Mouse (Mus musculus) myocyte (in vitro differentiated cells): Measurements from ENCODE around the gene Pde1c.

Experiments used
- CEBPB ChIP-seq: IDR thresholded peaks from 2 replicates; pipeline ENCODE4 v1.6.1; 2011; ENCODE audit warnings: mild to moderate bottlenecking, moderate library complexity; ENCODE audit not compliant: poor library complexity, insufficient read depth, severe bottlenecking
- MAX ChIP-seq: IDR thresholded peaks from one replicate; pipeline ENCODE4 v1.6.1; 2011; ENCODE audit warnings: low read depth, mild to moderate bottlenecking, control low read depth
- MYOD1 ChIP-seq, 3 experiments: IDR thresholded peaks; one replicate each; pipeline ENCODE4 v1.6.1; 2011; ENCODE audit warnings: control low read depth in 2 of 3, low read depth in 2 of 3, mild to moderate bottlenecking in 2 of 3, moderate library complexity in 1 of 3; ENCODE audit not compliant: insufficient read length in 2 of 3, control insufficient read depth in 1 of 3
- POLR2A ChIP-seq: IDR thresholded peaks from one replicate; pipeline ENCODE4 v1.6.1; 2011; ENCODE audit warnings: low read depth, mild to moderate bottlenecking, control low read depth, moderate library complexity; ENCODE audit not compliant: insufficient read length
- USF1 ChIP-seq: IDR thresholded peaks from one replicate; pipeline ENCODE4 v1.6.1; 2011; ENCODE audit warnings: low read depth, mild to moderate bottlenecking, control low read depth, moderate library complexity

GRCm38 (mm10) chr6:56029986-56030385, 538.9 kb downstream of the Pde1c start:
- TF ChIP-seq POLR2A: no peak
- TF ChIP-seq MAX: no peak
- TF ChIP-seq MYOD1 (IDR thresholded peaks at IDR 0.05; ENCODE audit: control insufficient read depth in 1 of 3, insufficient read length in 2 of 3, low read depth in 2 of 3): no peak
- TF ChIP-seq CEBPB: no peak
- TF ChIP-seq USF1: no peak
